Mouse (Mus musculus): ENCODE measurements around the gene Dnajc10. TPM values are rescaled to one million over a fixed set of nuclear protein-coding genes. Genes with fewer than 3 reads are reported as not detected.
A peak's percentile ranks its signal among the peaks of the same experiment; 100 is the strongest.

Dnajc10 gene
- polyA plus RNA-seq, 1 experiment from 2014 or later = 96.6 TPM

- Histone ChIP-seq H3K9me3 (ENCODE audit: control insufficient read depth, low read length) (no peaks in the 10 kb centered on the region), H3K36me3 (ENCODE audit: control insufficient read depth, insufficient read depth, low read length) (no peaks in the 10 kb centered on the region), H3K4me2 (ENCODE audit: low read depth) (peak overlapping the region; percentile 63), H3K4me1 (ENCODE audit: control insufficient read depth, insufficient read depth, low read length) (no peaks in the 10 kb centered on the region), H3K27me3 (ENCODE audit: control insufficient read depth, insufficient read depth, low read length) (no peaks in the 10 kb centered on the region), H3K9ac (ENCODE audit: low read length) (peak overlapping the region; percentile 85), H3K27ac (ENCODE audit: low read depth, low read length) (no peak overlapping the region), H3K4me3 (ENCODE audit: low read depth, low read length) (peak overlapping the region; percentile 77)
- peak; percentile 23 for ATAC-seq (ENCODE audit: insufficient read depth, low FRiP score, low TSS enrichment)
- DNase-seq (ENCODE audit: low spot score) = no peak
- 57% methylated on average over 7 of the region's 7 CpGs for WGBS
Observed at GRCm38 (mm10) chr2:80314854-80315241, 418 bp upstream of the Dnajc10 start.

GRCm38 (mm10) chr2:80322878-80323277, 7.6 kb downstream of the Dnajc10 start:
- no peak for ATAC-seq (ENCODE audit: insufficient read depth, low FRiP score, low TSS enrichment)
- Histone ChIP-seq H3K36me3 (ENCODE audit: control insufficient read depth, insufficient read depth, low read length) (no peaks in the 10 kb centered on the region), H3K4me2 (ENCODE audit: low read depth) (no peak overlapping the region), H3K9ac (ENCODE audit: low read length) (no peak overlapping the region), H3K27me3 (ENCODE audit: control insufficient read depth, insufficient read depth, low read length) (no peaks in the 10 kb centered on the region), H3K9me3 (ENCODE audit: control insufficient read depth, low read length) (no peaks in the 10 kb centered on the region), H3K4me3 (ENCODE audit: low read depth, low read length) (no peak overlapping the region), H3K27ac (ENCODE audit: low read depth, low read length) (no peak overlapping the region), H3K4me1 (ENCODE audit: control insufficient read depth, insufficient read depth, low read length) (no peaks in the 10 kb centered on the region)
- DNase-seq (ENCODE audit: low spot score) = no peak
- WGBS = 97% methylated on average over 4 of the region's 4 CpGs

GRCm38 (mm10) chr2:80325779-80326178, 10.5 kb downstream of the Dnajc10 start:
- no peak overlapping the region for H3K27ac ChIP-seq (ENCODE audit: low read depth, low read length)

GRCm38 (mm10) chr2:80327272-80327671, 12.0 kb downstream of the Dnajc10 start:
- no peaks in the 10 kb centered on the region for H3K27me3 ChIP-seq (ENCODE audit: control insufficient read depth, insufficient read depth, low read length)
- WGBS = 94% methylated on average over 6 of the region's 6 CpGs
- peaks cover 3% of the 10 kb centered on the region for H3K36me3 ChIP-seq (ENCODE audit: control insufficient read depth, insufficient read depth, low read length)
- ATAC-seq (ENCODE audit: insufficient read depth, low FRiP score, low TSS enrichment) = no peak
- no peaks in the 10 kb centered on the region for H3K4me1 ChIP-seq (ENCODE audit: control insufficient read depth, insufficient read depth, low read length)
- H3K4me2 ChIP-seq (ENCODE audit: low read depth) = no peak overlapping the region
- H3K9me3 ChIP-seq (ENCODE audit: control insufficient read depth, low read length) = no peaks in the 10 kb centered on the region
- no peak overlapping the region for H3K4me3 ChIP-seq (ENCODE audit: low read depth, low read length)
- no peak overlapping the region for H3K27ac ChIP-seq (ENCODE audit: low read depth, low read length)
- H3K9ac ChIP-seq (ENCODE audit: low read length) = no peak overlapping the region
- DNase-seq (ENCODE audit: low spot score) = no peak

More at GRCm38 (mm10) chr2:80325779-80326178, 10.5 kb downstream of the Dnajc10 start:
- no peaks in the 10 kb centered on the region for H3K4me1 ChIP-seq (ENCODE audit: control insufficient read depth, insufficient read depth, low read length)
- no peak overlapping the region for H3K4me3 ChIP-seq (ENCODE audit: low read depth, low read length)
- H3K4me2 ChIP-seq (ENCODE audit: low read depth) = no peak overlapping the region
- DNase-seq (ENCODE audit: low spot score) = no peak
- no peaks in the 10 kb centered on the region for H3K27me3 ChIP-seq (ENCODE audit: control insufficient read depth, insufficient read depth, low read length)
- H3K36me3 ChIP-seq (ENCODE audit: control insufficient read depth, insufficient read depth, low read length) = peaks cover 3% of the 10 kb centered on the region
- 93% methylated on average over 2 of the region's 2 CpGs for WGBS
- no peaks in the 10 kb centered on the region for H3K9me3 ChIP-seq (ENCODE audit: control insufficient read depth, low read length)
- no peak for ATAC-seq (ENCODE audit: insufficient read depth, low FRiP score, low TSS enrichment)
- H3K9ac ChIP-seq (ENCODE audit: low read length) = no peak overlapping the region

- DNase-seq (ENCODE audit: low spot score) (no peak), ATAC-seq (ENCODE audit: insufficient read depth, low FRiP score, low TSS enrichment) (no peak)
- H3K4me2 ChIP-seq (ENCODE audit: low read depth) = no peak overlapping the region
- H3K27me3 ChIP-seq (ENCODE audit: control insufficient read depth, insufficient read depth, low read length) = no peaks in the 10 kb centered on the region
- H3K9me3 ChIP-seq (ENCODE audit: control insufficient read depth, low read length) = no peaks in the 10 kb centered on the region
- no peak overlapping the region for H3K4me3 ChIP-seq (ENCODE audit: low read depth, low read length)
- peaks cover 3% of the 10 kb centered on the region for H3K36me3 ChIP-seq (ENCODE audit: control insufficient read depth, insufficient read depth, low read length)
- H3K4me1 ChIP-seq (ENCODE audit: control insufficient read depth, insufficient read depth, low read length) = no peaks in the 10 kb centered on the region
- H3K9ac ChIP-seq (ENCODE audit: low read length) = no peak overlapping the region
- no peak overlapping the region for H3K27ac ChIP-seq (ENCODE audit: low read depth, low read length)
- WGBS = 89% methylated on average over 7 of the region's 7 CpGs
Observed at GRCm38 (mm10) chr2:80328961-80329653, 13.8 kb downstream of the Dnajc10 start.

GRCm38 (mm10) chr2:80340537-80340936, 25.3 kb downstream of the Dnajc10 start:
- Histone ChIP-seq H3K36me3 (ENCODE audit: control insufficient read depth, insufficient read depth, low read length) (peaks cover 17% of the 10 kb centered on the region), H3K4me1 (ENCODE audit: control insufficient read depth, insufficient read depth, low read length) (no peaks in the 10 kb centered on the region), H3K9ac (ENCODE audit: low read length) (no peak overlapping the region), H3K9me3 (ENCODE audit: control insufficient read depth, low read length) (no peaks in the 10 kb centered on the region), H3K4me3 (ENCODE audit: low read depth, low read length) (no peak overlapping the region), H3K27me3 (ENCODE audit: control insufficient read depth, insufficient read depth, low read length) (no peaks in the 10 kb centered on the region), H3K4me2 (ENCODE audit: low read depth) (no peak overlapping the region), H3K27ac (ENCODE audit: low read depth, low read length) (no peak overlapping the region)
- 96% methylated on average over 9 of the region's 9 CpGs for WGBS
- DNase-seq (ENCODE audit: low spot score) (no peak), ATAC-seq (ENCODE audit: insufficient read depth, low FRiP score, low TSS enrichment) (no peak)

- Histone ChIP-seq H3K4me3 (ENCODE audit: low read depth, low read length) (no peak overlapping the region), H3K9me3 (ENCODE audit: control insufficient read depth, low read length) (no peaks in the 10 kb centered on the region), H3K4me2 (ENCODE audit: low read depth) (no peak overlapping the region), H3K27ac (ENCODE audit: low read depth, low read length) (no peak overlapping the region), H3K4me1 (ENCODE audit: control insufficient read depth, insufficient read depth, low read length) (no peaks in the 10 kb centered on the region; the same call in 1 of the 2 replicates), H3K9ac (ENCODE audit: low read length) (no peak overlapping the region), H3K36me3 (ENCODE audit: control insufficient read depth, insufficient read depth, low read length) (peaks cover 4% of the 10 kb centered on the region; the same call in 1 of the 2 replicates), H3K27me3 (ENCODE audit: control insufficient read depth, insufficient read depth, low read length) (no peaks in the 10 kb centered on the region)
- no peak for ATAC-seq (ENCODE audit: insufficient read depth, low FRiP score, low TSS enrichment)
- DNase-seq (ENCODE audit: low spot score) = no peak
- 92% methylated on average over 4 of the region's 4 CpGs for WGBS
Observed at GRCm38 (mm10) chr2:80354531-80354930, 39.3 kb downstream of the Dnajc10 start.

- Histone ChIP-seq H3K9me3 (ENCODE audit: control insufficient read depth, low read length) (no peaks in the 10 kb centered on the region), H3K4me2 (ENCODE audit: low read depth) (no peak overlapping the region), H3K4me1 (ENCODE audit: control insufficient read depth, insufficient read depth, low read length) (no peaks in the 10 kb centered on the region; the same call in 1 of the 2 replicates), H3K4me3 (ENCODE audit: low read depth, low read length) (no peak overlapping the region), H3K27ac (ENCODE audit: low read depth, low read length) (no peak overlapping the region), H3K27me3 (ENCODE audit: control insufficient read depth, insufficient read depth, low read length) (no peaks in the 10 kb centered on the region), H3K9ac (ENCODE audit: low read length) (no peak overlapping the region), H3K36me3 (ENCODE audit: control insufficient read depth, insufficient read depth, low read length) (0 out of 2 replicates have a peak, but pooled peaks cover 2% of the 10 kb centered on the region)
- WGBS = 49% methylated on average over 8 of the region's 8 CpGs
- DNase-seq (ENCODE audit: low spot score) = peak; percentile 34
- peak; percentile 62; the same call in 1 of the 2 replicates for ATAC-seq (ENCODE audit: insufficient read depth, low FRiP score, low TSS enrichment)
Observed at GRCm38 (mm10) chr2:80356656-80357231, 41.5 kb downstream of the Dnajc10 start.

- no peaks in the 10 kb centered on the region for H3K36me3 ChIP-seq (ENCODE audit: control insufficient read depth, insufficient read depth, low read length)
- no peak overlapping the region for H3K27ac ChIP-seq (ENCODE audit: low read depth, low read length)
- WGBS = 84% methylated on average over 8 of the region's 8 CpGs
- ATAC-seq (ENCODE audit: insufficient read depth, low FRiP score, low TSS enrichment) (no peak), DNase-seq (ENCODE audit: low spot score) (no peak)
- no peak overlapping the region for H3K9ac ChIP-seq (ENCODE audit: low read length)
- H3K4me2 ChIP-seq (ENCODE audit: low read depth) = no peak overlapping the region
- no peaks in the 10 kb centered on the region for H3K4me1 ChIP-seq (ENCODE audit: control insufficient read depth, insufficient read depth, low read length)
- H3K4me3 ChIP-seq (ENCODE audit: low read depth, low read length) = no peak overlapping the region
- no peaks in the 10 kb centered on the region for H3K9me3 ChIP-seq (ENCODE audit: control insufficient read depth, low read length)
- no peaks in the 10 kb centered on the region for H3K27me3 ChIP-seq (ENCODE audit: control insufficient read depth, insufficient read depth, low read length)
Observed at GRCm38 (mm10) chr2:80371458-80371857, 56.2 kb downstream of the Dnajc10 start.

All from neural tube, embryonic 11.5 days (tissue).